Mouse (Mus musculus): Measurements from ENCODE around the gene Gm20449. TPM values are rescaled to one million over a fixed set of nuclear protein-coding genes. Genes with fewer than 3 reads are reported as not detected.

Gene Gm20449
- polyA plus RNA-seq, 1 experiment from 2014 or later = 0.06 TPM

- Histone ChIP-seq H3K9me3 (replicated peaks) (no peaks in the 10 kb centered on the region), H3K4me2 (peak within 1 kb of the TSS; percentile 61), H3K27ac (peak within 1 kb of the TSS; percentile 82), H3K36me3 (no peaks in the 10 kb centered on the region), H3K9ac (peak within 1 kb of the TSS; percentile 70), H3K4me1 (replicated peaks) (no peaks in the 10 kb centered on the region), H3K27me3 (no peaks in the 10 kb centered on the region), H3K4me3 (peak within 1 kb of the TSS; percentile 63)
- under 1% methylated on average over 25 of the region's 25 CpGs for WGBS
- peak; percentile 97 for ATAC-seq (replicated peaks; ENCODE audit: insufficient number of reproducible peaks, insufficient read depth, low FRiP score, low read depth)
These were observed 105.9 kb downstream of the Gm20449 start, which contains the start of gene AI987944 for GRCm38 (mm10) chr7:41393048-41393971. TSS of gene AI987944 (minus strand) at chr7:41393379.

Other genes starting within 250 kb of the Gm20449 start
- gene AI987944, start 106.0 kb downstream of the Gm20449 start, polyA plus RNA-seq (2015; fragmentation: Nextera tagmentation; extraction: Ambion mirVana) = 10.1 and 12.4 TPM in 2 replicates
- gene Vmn2r57, start 50.7 kb downstream of the Gm20449 start, polyA plus RNA-seq (2015; fragmentation: Nextera tagmentation; extraction: Ambion mirVana) = 0.14 TPM in 2 replicates
- 4.6 and 8.7 TPM in 2 replicates for gene AW146154, start 473 bp upstream of the Gm20449 start, polyA plus RNA-seq (2015; fragmentation: Nextera tagmentation; extraction: Ambion mirVana)
- not detected in 2 replicates for gene Gm6871, start 74.2 kb upstream of the Gm20449 start, polyA plus RNA-seq (2015; fragmentation: Nextera tagmentation; extraction: Ambion mirVana)
- gene 2610021A01Rik, start 99.8 kb upstream of the Gm20449 start, polyA plus RNA-seq (2015; fragmentation: Nextera tagmentation; extraction: Ambion mirVana) = 6.3 and 6.8 TPM in 2 replicates
- gene Zfp788, start 133.8 kb upstream of the Gm20449 start, polyA plus RNA-seq (2015; fragmentation: Nextera tagmentation; extraction: Ambion mirVana) = 5.5 and 6.4 TPM in 2 replicates

All from heart, embryonic 15.5 days (tissue).